Mouse (Mus musculus) CH12.LX (cell line): Measurements from ENCODE around the gene Bach2. TPM values are rescaled to one million over a fixed set of nuclear protein-coding genes. Genes with fewer than 3 reads are reported as not detected.

Source experiments
- DNase-seq: peaks from one replicate; pipeline ENCODE4 v3.0.0-alpha.2; 2013; ENCODE audit errors: extremely low read depth
- H3K27ac ChIP-seq: 2 replicates; pipeline ENCODE4 v1.5.1; 2012; ENCODE audit warnings: low read depth, mild to moderate bottlenecking, control low read depth, moderate library complexity; ENCODE audit not compliant: insufficient read depth
- H3K27me3 ChIP-seq: replicated peaks from 2 replicates; pipeline ENCODE3; 2012; ENCODE audit warnings: inconsistent platforms
- H3K36me3 ChIP-seq, 2 experiments: replicated peaks in 1 of 2; 2 replicates each; pipeline versions ENCODE3 to v1.6.1; 2012; ENCODE audit warnings: inconsistent platforms in 1 of 2, low read length in 1 of 2, mild to moderate bottlenecking in 1 of 2, mixed read lengths in 1 of 2, moderate library complexity in 1 of 2; ENCODE audit not compliant: control insufficient read depth in 1 of 2, insufficient read depth in 1 of 2
- H3K4me1 ChIP-seq, 2 experiments: 2 replicates each; pipeline ENCODE4 v1.6.1; 2012; ENCODE audit warnings: inconsistent platforms in 1 of 2, moderate library complexity in 1 of 2; ENCODE audit not compliant: insufficient read depth in 2 of 2, control insufficient read depth in 1 of 2
- H3K4me2 ChIP-seq: 2 replicates; pipeline ENCODE4 v1.6.1; 2012; ENCODE audit warnings: low read depth, mild to moderate bottlenecking, control low read depth; ENCODE audit not compliant: poor library complexity, insufficient read depth, severe bottlenecking
- H3K4me3 ChIP-seq, 3 experiments: fragments of 150-350 bp in 1 of 3; sonication (generic) in 1 of 3; replicated peaks in 1 of 3; 2 replicates each; pipeline versions ENCODE3 to v1.5.1; 2011 to 2012; ENCODE audit warnings: low read depth in 2 of 3, low read length in 2 of 3, mild to moderate bottlenecking in 2 of 3, moderate library complexity in 2 of 3, control low read depth in 1 of 3, improper control_type of control experiment in 1 of 3, inconsistent platforms in 1 of 3, mixed read lengths in 1 of 3; ENCODE audit not compliant: poor library complexity in 1 of 3
- H3K79me2 ChIP-seq: replicated peaks from 2 replicates; pipeline ENCODE4 v1.6.1; 2012; ENCODE audit warnings: mild to moderate bottlenecking, moderate library complexity; ENCODE audit not compliant: control insufficient read depth, poor library complexity, insufficient read depth, severe bottlenecking; ENCODE audit errors: extremely low read depth
- H3K9ac ChIP-seq: 2 replicates; pipeline ENCODE4 v1.6.1; 2012; ENCODE audit warnings: low read depth, mild to moderate bottlenecking, control low read depth, moderate library complexity; ENCODE audit not compliant: insufficient read depth
- H3K9me3 ChIP-seq: replicated peaks from 2 replicates; pipeline ENCODE3; 2012; ENCODE audit warnings: low read length, inconsistent platforms, mixed read lengths
- BHLHE40 ChIP-seq: IDR thresholded peaks from 2 replicates; pipeline ENCODE4 v1.6.1; 2011; ENCODE audit warnings: mild to moderate bottlenecking, low read depth, low read length, improper control_type of control experiment
- CHD1 ChIP-seq: IDR thresholded peaks from 2 replicates; pipeline ENCODE4 v1.6.1; 2012; ENCODE audit warnings: low read depth, low read length, improper control_type of control experiment, inconsistent platforms
- CHD2 ChIP-seq: IDR thresholded peaks from 2 replicates; pipeline ENCODE4 v1.6.1; 2011; ENCODE audit warnings: low read length, improper control_type of control experiment
- CTCF ChIP-seq, 2 experiments: IDR thresholded peaks in 1 of 2; conservative IDR thresholded peaks in 1 of 2; 2 replicates each; pipeline ENCODE4 v1.5.1; 2011 to 2012; ENCODE audit warnings: low read depth in 2 of 2, low read length in 2 of 2, improper control_type of control experiment in 1 of 2, inconsistent platforms in 1 of 2, mild to moderate bottlenecking in 1 of 2, moderate library complexity in 1 of 2
- E2F4 ChIP-seq: IDR thresholded peaks from 2 replicates; pipeline ENCODE4 v1.6.1; 2011; ENCODE audit warnings: low read depth, low read length, improper control_type of control experiment; ENCODE audit not compliant: insufficient replicate concordance
- EP300 ChIP-seq: IDR thresholded peaks from 2 replicates; pipeline ENCODE4 v1.6.1; 2011; ENCODE audit warnings: low read length, improper control_type of control experiment
- GABPA ChIP-seq: IDR thresholded peaks from 2 replicates; pipeline ENCODE4 v1.6.1; 2012; ENCODE audit warnings: low read depth, low read length, improper control_type of control experiment, inconsistent platforms; ENCODE audit not compliant: insufficient replicate concordance
- IRF4 ChIP-seq: IDR thresholded peaks from 2 replicates; pipeline ENCODE4 v1.6.1; 2014; ENCODE audit warnings: low read depth, mild to moderate bottlenecking, inconsistent platforms, low read length, improper control_type of control experiment
- JUN ChIP-seq: IDR thresholded peaks from 2 replicates; pipeline ENCODE4 v1.6.1; 2011; ENCODE audit warnings: low read depth, mild to moderate bottlenecking, low read length, improper control_type of control experiment, moderate library complexity; ENCODE audit not compliant: insufficient read depth
- JUND ChIP-seq: conservative IDR thresholded peaks from 2 replicates; pipeline ENCODE4 v1.6.1; 2011; ENCODE audit warnings: low read depth, low read length, improper control_type of control experiment
- KAT2A ChIP-seq: IDR thresholded peaks from 2 replicates; pipeline ENCODE4 v1.6.1; 2012; ENCODE audit warnings: low read length, improper control_type of control experiment, inconsistent platforms; ENCODE audit not compliant: insufficient replicate concordance
- MAX ChIP-seq: IDR thresholded peaks from 2 replicates; pipeline ENCODE4 v1.6.1; 2011; ENCODE audit warnings: low read length, improper control_type of control experiment
- MAZ ChIP-seq: IDR thresholded peaks from 2 replicates; pipeline ENCODE4 v1.6.1; 2012; ENCODE audit warnings: low read depth, mild to moderate bottlenecking, inconsistent platforms, low read length, improper control_type of control experiment, moderate library complexity
- MYC ChIP-seq: IDR thresholded peaks from 2 replicates; pipeline ENCODE4 v1.6.1; 2011; ENCODE audit warnings: low read depth, mild to moderate bottlenecking, improper control_type of control experiment, low read length
- NELFE ChIP-seq: IDR thresholded peaks from 2 replicates; pipeline ENCODE4 v1.6.1; 2011; ENCODE audit warnings: low read depth, low read length, improper control_type of control experiment
- NRF1 ChIP-seq: IDR thresholded peaks from 2 replicates; pipeline ENCODE4 v1.6.1; 2014; ENCODE audit warnings: low read depth, mild to moderate bottlenecking, inconsistent platforms, low read length, improper control_type of control experiment, moderate library complexity
- POLR2A ChIP-seq: IDR thresholded peaks from 2 replicates; pipeline ENCODE4 v1.6.1; 2011; ENCODE audit warnings: low read depth, mild to moderate bottlenecking, improper control_type of control experiment, low read length
- RCOR1 ChIP-seq: conservative IDR thresholded peaks from 2 replicates; pipeline ENCODE4 v1.6.1; 2012; ENCODE audit warnings: low read depth, mild to moderate bottlenecking, inconsistent platforms, low read length, improper control_type of control experiment
- SIN3A ChIP-seq: IDR thresholded peaks from 2 replicates; pipeline ENCODE4 v1.6.1; 2012; ENCODE audit warnings: low read length, improper control_type of control experiment, inconsistent platforms
- SMC3 ChIP-seq: IDR thresholded peaks from 2 replicates; pipeline ENCODE4 v1.6.1; 2011; ENCODE audit warnings: low read depth, low read length, improper control_type of control experiment
- TCF12 ChIP-seq: IDR thresholded peaks from 2 replicates; pipeline ENCODE4 v1.6.1; 2014; ENCODE audit warnings: low read depth, mild to moderate bottlenecking, inconsistent platforms, low read length, improper control_type of control experiment
- UBTF ChIP-seq: IDR thresholded peaks from 2 replicates; pipeline ENCODE4 v1.6.1; 2012; ENCODE audit warnings: low read depth, mild to moderate bottlenecking, inconsistent platforms, low read length, improper control_type of control experiment, moderate library complexity
- USF1 ChIP-seq: IDR thresholded peaks from 2 replicates; pipeline ENCODE4 v1.6.1; 2014; ENCODE audit warnings: low read depth, mild to moderate bottlenecking, inconsistent platforms, low read length, improper control_type of control experiment
- USF2 ChIP-seq: conservative IDR thresholded peaks from 2 replicates; pipeline ENCODE4 v1.6.1; 2011; ENCODE audit warnings: low read depth, low read length, improper control_type of control experiment
- ZNF384 ChIP-seq: IDR thresholded peaks from 2 replicates; pipeline ENCODE4 v1.6.1; 2012; ENCODE audit warnings: low read depth, low read length, improper control_type of control experiment, inconsistent platforms
- dilution Hi-C: fragments of 300-500 bp; cut with MboI; formaldehyde crosslinking; loops from 2 replicates; pipeline ENCODE4 v1.14.3; 2020; ENCODE audit warnings: low sequenced_read_pairs; ENCODE audit not compliant: extremely low pct_unique_long_range_greater_than_20kb, extremely low pct_ligation_motif_present
- in situ Hi-C: fragments of 300-500 bp; cut with MboI; formaldehyde crosslinking; loops from 3 replicates; pipeline ENCODE4 v1.14.3; 2019; ENCODE audit warnings: low sequenced_read_pairs, low pct_ligation_motif_present, low pct_unique_long_range_greater_than_20kb, mixed read lengths
- polyA plus RNA-seq: library from polyadenylated mRNA; unstranded; fragments of >175 nt; gene quantifications from 2 replicates; pipeline ENCODE4 v1.2.1, GENCODE M21; 2012; ENCODE audit warnings: low read depth; ENCODE audit not compliant: insufficient read length
- total RNA-seq, 2 experiments: library from RNA; depleted of rRNA; stranded (reverse); fragments of 300-350 nt in 1 of 2; fragments of >200 nt in 1 of 2; gene quantifications; 2 replicates each; pipeline ENCODE4 v1.2.3; 2012 to 2014

Bach2 gene
- total and polyA plus RNA-seq, 3 experiments: 0.11 TPM; not detected in 2

- H3K9ac ChIP-seq: no peak overlapping the region
- TF ChIP-seq NELFE (no peak), ZNF384 (no peak), CHD2 (no peak), UBTF (no peak), CHD1 (no peak), JUND (no peak), JUN (no peak), E2F4 (no peak), SIN3A (no peak), MAZ (no peak)
Observed at GRCm38 (mm10) chr4:32201114-32201513, 37.5 kb upstream of the Bach2 start.

DNA sequence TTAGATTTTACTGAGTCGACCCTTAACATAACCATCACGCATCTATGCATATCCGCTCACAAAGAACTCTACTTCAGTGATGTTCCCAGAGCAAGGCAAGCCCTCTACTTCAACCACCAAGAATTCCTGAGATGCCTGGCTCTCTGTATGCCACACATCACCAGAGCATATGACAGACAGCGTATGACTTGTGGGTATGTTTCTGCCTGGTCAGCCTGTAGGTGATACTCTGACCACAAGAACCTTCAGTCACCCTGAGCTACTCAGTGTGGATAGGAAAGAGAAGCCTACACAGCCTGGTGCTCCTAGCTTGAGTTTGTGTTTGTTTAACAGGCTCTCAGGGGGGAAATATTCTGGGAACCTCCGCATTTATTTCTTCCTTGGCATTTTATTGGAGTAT lies 36.2 kb upstream of the Bach2 start:
- H3K27me3 ChIP-seq: no peaks in the 10 kb centered on the region
- H3K27ac ChIP-seq: no peak overlapping the region
- DNase-seq: no peak
- no peaks in the 10 kb centered on the region for H3K36me3 ChIP-seq
- TF ChIP-seq USF1 (no peak), CTCF (conservative IDR thresholded peaks at IDR 0.05 in 1 of 2, IDR thresholded peaks at IDR 0.05 in 1 of 2; ENCODE audit: low read depth in 2 of 2, low read length in 2 of 2) (no peak), GABPA (no peak), KAT2A (no peak), SIN3A (no peak), SMC3 (no peak), POLR2A (no peak), MAX (no peak), CHD2 (no peak), NRF1 (no peak), NELFE (no peak), BHLHE40 (no peak), TCF12 (no peak), MYC (no peak), IRF4 (no peak), RCOR1 (no peak), USF2 (no peak), EP300 (no peak)
- H3K4me1 ChIP-seq: no peaks in the 10 kb centered on the region
- in situ Hi-C loops (no loop called here), dilution Hi-C loops (no loop called here)
- H3K4me2 ChIP-seq: no peak overlapping the region
- no peak overlapping the region for H3K4me3 ChIP-seq
- no peaks in the 10 kb centered on the region for H3K9me3 ChIP-seq
- H3K79me2 ChIP-seq: no peaks in the 10 kb centered on the region
- H3K9ac ChIP-seq: no peak overlapping the region

More at GRCm38 (mm10) chr4:32201114-32201513, 37.5 kb upstream of the Bach2 start:
- in situ Hi-C loops: no loop called here
- Histone ChIP-seq H3K4me3 (no peak overlapping the region), H3K4me2 (no peak overlapping the region), H3K36me3 (no peaks in the 10 kb centered on the region), H3K27ac (no peak overlapping the region), H3K27me3 (peaks cover 2% of the 10 kb centered on the region), H3K4me1 (no peaks in the 10 kb centered on the region), H3K9me3 (no peaks in the 10 kb centered on the region), H3K79me2 (no peaks in the 10 kb centered on the region)
- DNase-seq: no peak
- dilution Hi-C loops: no loop called here
